Mouse (Mus musculus): Measurements from ENCODE around the gene Irgm2.

DNA sequence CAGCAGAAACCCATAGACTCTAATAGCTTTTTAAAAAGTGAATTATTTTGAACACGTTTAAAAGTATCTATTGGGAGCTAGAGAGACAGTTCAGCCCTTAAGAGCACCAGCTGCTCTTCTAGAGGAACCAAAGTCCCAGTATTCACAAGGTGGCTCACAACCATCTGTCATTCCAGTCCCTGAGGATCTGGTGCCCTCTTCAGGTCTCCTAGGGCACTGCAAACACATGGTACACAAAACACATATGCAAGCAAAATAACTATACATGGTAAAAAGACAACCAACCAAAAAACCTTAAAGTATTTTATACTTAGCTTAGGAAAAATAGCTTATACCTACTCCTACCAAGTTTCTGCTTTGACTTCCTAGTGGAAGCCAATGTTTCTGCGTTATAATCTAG is 34.3 kb upstream of the Irgm2 start:
- TF ChIP-seq CTCF (IDR thresholded peaks at IDR 0.05) = peak; percentile 45
- no peak for TF ChIP-seq EP300 (IDR thresholded peaks at IDR 0.05)
